Mouse (Mus musculus) heart, adult 2 months (tissue): ENCODE data around the gene Cul3. TPM values are rescaled to one million over a fixed set of nuclear protein-coding genes. Genes with fewer than 3 reads are reported as not detected.

ENCODE experiments used
- DNase-seq, 2 experiments: peaks; one replicate each; pipeline ENCODE4 v3.0.0; 2021
- H3K27ac ChIP-seq: fragments of 200-600 bp; 2 replicates; pipeline ENCODE4 v1.8.1; 2022
- H3K27me3 ChIP-seq: fragments of 200-500 bp; 2 replicates; pipeline ENCODE4 v1.6.1; 2012; ENCODE audit warnings: mild to moderate bottlenecking, low read length, inconsistent platforms, mixed read lengths; ENCODE audit not compliant: control insufficient read depth, insufficient read depth
- H3K36me3 ChIP-seq: fragments of 200-500 bp; 2 replicates; pipeline ENCODE4 v1.6.1; 2012; ENCODE audit warnings: low read length, inconsistent platforms; ENCODE audit not compliant: control insufficient read depth, insufficient read depth
- H3K4me1 ChIP-seq: fragments of 200-500 bp; 2 replicates; pipeline ENCODE4 v1.6.1; 2011; ENCODE audit warnings: low read length; ENCODE audit not compliant: control insufficient read depth, insufficient read depth
- H3K4me3 ChIP-seq: fragments of 200-600 bp; 2 replicates; pipeline ENCODE4 v1.8.1; 2022
- H3K79me2 ChIP-seq: fragments of 200-500 bp; replicated peaks from 2 replicates; pipeline ENCODE4 v1.6.1; 2012; ENCODE audit warnings: mild to moderate bottlenecking, inconsistent platforms, low read length, moderate library complexity, mixed read lengths; ENCODE audit not compliant: control insufficient read depth, insufficient read depth
- H3K9ac ChIP-seq: fragments of 200-500 bp; 2 replicates; pipeline ENCODE4 v1.6.1; 2012; ENCODE audit warnings: low read depth, mild to moderate bottlenecking, control low read depth, inconsistent platforms, low read length, mixed read lengths
- CTCF ChIP-seq: fragments of 200-600 bp; IDR thresholded peaks from 2 replicates; pipeline ENCODE4 v1.8.1; 2022; ENCODE audit warnings: antibody characterized with exemption, mild to moderate bottlenecking, moderate library complexity
- EP300 ChIP-seq: fragments of 200-500 bp; IDR thresholded peaks from 2 replicates; pipeline ENCODE4 v1.6.1; 2011; ENCODE audit warnings: low read depth, low read length, control low read depth; ENCODE audit not compliant: insufficient read depth
- POLR2A ChIP-seq: fragments of 200-500 bp; IDR thresholded peaks from 2 replicates; pipeline ENCODE4 v1.6.1; 2011; ENCODE audit warnings: mild to moderate bottlenecking, low read depth, low read length, control low read depth; ENCODE audit not compliant: insufficient read depth
- WGBS: fragments of 180-500 bp; shearing (Covaris S2); methylation state at CpG from one replicate; pipeline ENCODE4 v1.1.7; 2018; 5-methylcytosine and 5-hydroxymethylcytosine counted together
- intact Hi-C: fragments of 180-260 bp; cut with DNase I; formaldehyde crosslinking; loops from one replicate; pipeline ENCODE4 v1.15.1; 2025
- polyA plus RNA-seq: library from polyadenylated mRNA; depleted of rRNA; stranded (reverse); fragments of >200 nt; gene quantifications from 2 replicates; pipeline ENCODE4 v1.2.3, GENCODE M21; 2012; rRNA removed
- total RNA-seq, 2 experiments: library from RNA; stranded (reverse); gene quantifications; 2 replicates each; pipeline ENCODE4 v1.2.3; 2021

Cul3 gene
- total and polyA plus RNA-seq, 3 experiments = 19.4 to 144 (median 115) TPM

- H3K27me3 ChIP-seq = no peaks in the 10 kb centered on the region
- H3K9ac ChIP-seq = no peak overlapping the region
- 34% methylated on average over 4 of the region's 4 CpGs for WGBS
- H3K4me1 ChIP-seq = peaks cover 7% of the 10 kb centered on the region
- no peaks in the 10 kb centered on the region for H3K36me3 ChIP-seq
- peak overlapping the region; percentile 41 for H3K27ac ChIP-seq
- no peaks in the 10 kb centered on the region for H3K79me2 ChIP-seq
- intact Hi-C loops = no loop called here
- no peak overlapping the region for H3K4me3 ChIP-seq
- TF ChIP-seq CTCF (no peak), EP300 (no peak), POLR2A (no peak)
- DNase-seq = peak in 1 of 2 experiments; percentile 26
These were observed 119.1 kb downstream of the Cul3 start for GRCm38 (mm10) chr1:80221151-80221550.

GRCm38 (mm10) chr1:80218268-80218667 is 122.0 kb downstream of the Cul3 start, which contains the start of gene Fam124b:
Gene Fam124b (minus strand): TSS chr1:80218473.
- H3K4me1 ChIP-seq = peaks cover 5% of the 10 kb centered on the region
- DNase-seq = peak; percentile 74 to 83
- H3K36me3 ChIP-seq = peaks cover 3% of the 10 kb centered on the region; the same call in 1 of the 2 replicates
- H3K27ac ChIP-seq = peak within 1 kb of the TSS; percentile 76
- no peaks in the 10 kb centered on the region for H3K27me3 ChIP-seq
- H3K4me3 ChIP-seq = 0 out of 2 replicates have a peak within 1 kb of the TSS, but pooled peaks have one; percentile 5
- no peak within 1 kb of the TSS for H3K9ac ChIP-seq
- TF ChIP-seq POLR2A (peak; percentile 79; the same call in 1 of the 2 replicates), EP300 (peak; percentile 98), CTCF (no peak)
- H3K79me2 ChIP-seq = no peaks in the 10 kb centered on the region
- WGBS = 32% methylated on average over 6 of the region's 6 CpGs
- intact Hi-C loops = no loop called here

Other genes with a start within 250 kb of the Cul3 start
- gene Fam124b, start 122.0 kb downstream of the Cul3 start, total RNA-seq = 1 to 10 TPM in 1 of 2 experiments, under 1 TPM in 1; 0.78 to 2.9 TPM
- 0.68 and 1.4 TPM in 2 replicates for gene Fam124b, start 122.0 kb downstream of the Cul3 start, polyA plus RNA-seq
- gene Gm45261, start 121.0 kb upstream of the Cul3 start, total RNA-seq = not detected
- gene Gm45261, start 121.0 kb upstream of the Cul3 start, polyA plus RNA-seq = not detected in 2 replicates